Mouse (Mus musculus) left cerebral cortex, postnatal 4 days (tissue): ENCODE data around the gene Zc3h7b. TPM values are rescaled to one million over a fixed set of nuclear protein-coding genes. Genes with fewer than 3 reads are reported as not detected.
A peak's percentile ranks its signal among the peaks of the same experiment; 100 is the strongest.
"Not testable (repeated sequence)": the region's sequence is repeated elsewhere in the genome, so short reads cannot be mapped to it uniquely, and the experiment has no call there.

Experiments
- DNase-seq: peaks from one replicate; pipeline ENCODE4 v3.0.0-alpha.2; 2022
- intact Hi-C: fragments of 180-260 bp; cut with DNase I; formaldehyde crosslinking; loops from one replicate; pipeline ENCODE4 v1.15.1; 2025
- total RNA-seq, 2 experiments: library from RNA; stranded (reverse); gene quantifications; 2 replicates each; pipeline ENCODE4 v1.2.3; 2021

Gene Zc3h7b
- total RNA-seq, result 100 to 1,000 TPM; 219 to 235 TPM

DNA sequence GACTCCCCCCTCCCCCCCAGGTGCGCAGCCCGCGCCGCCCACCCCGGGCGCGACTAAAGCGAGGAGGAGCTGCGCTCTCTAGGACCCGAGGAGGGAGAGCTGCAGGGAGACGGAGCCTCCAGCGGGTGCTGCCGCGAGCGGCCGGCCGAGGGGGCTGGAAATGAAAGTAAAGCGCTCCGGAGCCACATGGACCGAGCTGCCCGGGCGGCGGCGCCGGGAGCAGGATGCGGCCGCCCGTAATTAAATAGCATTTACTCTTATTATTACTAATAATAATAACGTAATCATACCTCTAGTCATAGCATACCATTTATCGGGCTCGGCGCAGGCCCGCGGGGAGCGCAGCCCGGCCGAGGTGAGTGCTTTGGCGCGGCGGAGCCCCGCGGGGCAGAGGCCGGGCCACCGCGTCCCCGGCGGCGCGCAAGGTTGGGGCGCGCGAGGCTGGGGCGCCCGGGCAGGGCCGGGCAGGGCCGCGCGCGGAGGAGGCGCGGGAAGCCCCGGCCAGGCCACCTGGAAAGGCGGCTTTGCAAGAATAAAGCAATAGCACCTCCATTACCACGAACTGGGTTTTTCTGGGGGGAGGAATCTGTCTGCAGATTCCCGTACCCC, at the start of gene Zc3h7b, which contains the start of gene Rangap1:
Gene Zc3h7b (plus strand): TSS at position 66 of the 609 bp plus-strand sequence.
Gene Rangap1 (minus strand): TSS at position 539 of the 609 bp plus-strand sequence.
- DNase-seq, result peak; percentile 75
- intact Hi-C loops, result no loop called here

DNA sequence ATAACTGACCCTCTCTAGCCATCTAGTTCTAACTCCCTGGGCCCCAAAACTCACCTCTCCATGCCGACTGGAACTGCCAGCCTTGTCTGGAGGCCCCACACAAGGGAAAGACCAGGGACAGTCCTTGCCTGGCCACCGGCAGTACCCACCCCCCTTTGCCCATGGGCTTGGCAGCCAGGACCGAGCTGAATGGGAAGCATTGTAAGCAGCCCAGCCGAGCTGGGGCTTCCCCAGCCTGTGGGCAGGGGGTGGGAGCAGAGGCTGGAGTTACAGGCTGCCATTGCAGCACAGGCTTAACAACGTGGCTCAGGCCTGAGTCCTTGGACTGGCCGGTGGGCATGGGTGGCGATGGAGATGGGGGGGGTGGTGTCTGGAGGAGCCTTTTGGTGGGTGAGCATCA, 47.7 kb upstream of the Zc3h7b start, which contains the start of gene Chadl:
Gene Chadl (minus strand): TSS at position 113 of the 400 bp plus-strand sequence.
- intact Hi-C loops, result no loop called here
- DNase-seq, result peak; percentile 63

DNA sequence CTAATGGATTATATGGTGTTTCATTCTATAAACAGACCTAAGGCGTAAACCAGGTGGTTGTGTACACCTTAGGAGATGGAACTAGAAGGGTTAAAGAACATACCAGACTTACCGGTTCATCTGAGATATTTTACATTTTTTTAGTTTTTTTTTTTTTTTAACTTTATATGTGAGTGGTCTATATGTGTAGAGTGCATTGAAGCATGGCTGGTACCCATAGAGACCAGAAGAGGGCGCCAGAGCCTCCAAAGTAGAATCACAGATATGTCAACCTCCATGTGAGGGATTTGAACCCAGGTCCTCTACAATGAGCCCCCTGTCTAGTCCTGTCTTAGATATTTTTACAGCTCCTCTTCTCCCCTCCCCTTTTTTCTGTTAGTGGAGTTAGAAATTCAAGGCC, 47.0 kb upstream of the Zc3h7b start:
- DNase-seq, result no peak
- intact Hi-C loops, result no loop called here

DNA sequence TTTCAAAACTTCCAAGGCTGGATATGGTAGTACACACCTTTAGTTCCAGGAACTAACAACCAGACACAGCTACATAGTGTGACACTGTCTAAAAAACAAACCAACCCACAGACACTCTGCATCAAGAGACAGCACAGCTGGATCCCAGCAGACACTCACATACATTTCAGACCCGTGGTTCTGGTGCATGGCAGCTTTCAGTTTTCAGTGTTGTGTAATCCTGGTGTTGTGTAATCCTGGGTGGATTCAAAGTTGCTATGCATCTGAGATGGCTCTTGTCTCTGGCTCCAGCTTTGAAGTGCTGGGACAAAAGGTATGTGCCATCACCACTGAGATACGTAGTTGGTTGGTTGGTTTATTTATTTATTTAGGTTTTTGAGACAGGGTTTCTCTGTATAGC, 46.3 kb upstream of the Zc3h7b start:
- intact Hi-C loops, result no loop called here
- no peak for DNase-seq

DNA sequence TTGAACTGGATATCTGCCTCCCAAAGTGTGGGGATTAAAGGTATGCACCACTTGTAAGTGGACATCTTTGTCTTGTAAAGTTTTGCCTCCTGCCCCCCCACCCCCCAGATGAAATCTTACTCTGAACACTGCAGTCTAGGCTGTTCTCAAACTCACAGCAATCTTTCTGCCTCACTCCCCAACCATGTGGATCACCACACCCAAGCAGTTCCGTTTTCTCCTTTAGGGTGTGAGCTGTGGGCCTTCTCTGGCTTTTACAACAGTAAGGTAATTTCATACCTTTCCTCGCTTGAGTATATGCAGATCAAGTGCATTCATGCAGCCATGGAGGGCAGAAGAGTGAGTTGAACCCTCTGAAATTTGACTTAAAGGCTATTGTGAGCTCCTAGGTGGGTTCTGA, 44.7 kb upstream of the Zc3h7b start:
- DNase-seq, result no peak
- intact Hi-C loops, result no loop called here

DNA sequence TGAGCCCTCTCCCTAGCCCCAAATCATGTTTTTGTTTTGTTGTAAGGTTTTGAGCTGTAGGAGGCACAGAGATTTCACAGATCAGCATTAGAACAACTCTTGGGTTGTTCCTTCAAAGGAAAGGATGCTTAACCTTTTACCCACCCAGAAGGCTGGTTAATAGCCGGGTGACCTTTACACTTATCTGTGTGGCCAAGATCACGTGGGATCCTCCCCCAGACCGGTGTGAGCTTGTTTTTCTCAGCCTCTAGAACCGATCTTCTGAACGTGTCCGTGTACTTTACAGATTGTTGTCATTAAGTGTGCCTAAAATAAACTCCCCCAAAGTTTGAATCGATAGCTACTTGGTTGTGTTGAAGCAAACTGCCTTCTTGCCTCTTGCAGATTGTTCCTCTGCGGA, 44.3 kb upstream of the Zc3h7b start:
- DNase-seq, result no peak
- intact Hi-C loops, result no loop called here

DNA sequence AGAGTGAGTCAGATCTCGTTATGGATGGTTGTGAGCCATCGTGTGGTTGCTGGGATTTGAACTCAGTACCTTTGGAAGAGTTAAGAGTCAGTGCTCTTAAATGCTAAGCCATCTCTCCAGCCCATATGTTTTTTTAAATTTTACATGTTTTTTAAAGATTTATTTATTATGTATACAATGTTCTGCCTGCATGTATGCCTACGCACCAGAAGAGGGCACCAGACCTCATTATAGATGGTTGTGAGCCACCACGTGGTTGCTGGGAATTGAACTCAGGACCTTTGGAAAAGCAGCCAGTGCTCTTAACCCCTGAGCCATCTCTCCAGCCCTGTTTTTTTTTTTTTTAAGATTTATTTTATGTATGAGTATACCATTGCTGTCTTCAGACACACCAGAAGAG, 43.5 kb upstream of the Zc3h7b start:
- intact Hi-C loops, DNase-seq: not testable (repeated sequence)

DNA sequence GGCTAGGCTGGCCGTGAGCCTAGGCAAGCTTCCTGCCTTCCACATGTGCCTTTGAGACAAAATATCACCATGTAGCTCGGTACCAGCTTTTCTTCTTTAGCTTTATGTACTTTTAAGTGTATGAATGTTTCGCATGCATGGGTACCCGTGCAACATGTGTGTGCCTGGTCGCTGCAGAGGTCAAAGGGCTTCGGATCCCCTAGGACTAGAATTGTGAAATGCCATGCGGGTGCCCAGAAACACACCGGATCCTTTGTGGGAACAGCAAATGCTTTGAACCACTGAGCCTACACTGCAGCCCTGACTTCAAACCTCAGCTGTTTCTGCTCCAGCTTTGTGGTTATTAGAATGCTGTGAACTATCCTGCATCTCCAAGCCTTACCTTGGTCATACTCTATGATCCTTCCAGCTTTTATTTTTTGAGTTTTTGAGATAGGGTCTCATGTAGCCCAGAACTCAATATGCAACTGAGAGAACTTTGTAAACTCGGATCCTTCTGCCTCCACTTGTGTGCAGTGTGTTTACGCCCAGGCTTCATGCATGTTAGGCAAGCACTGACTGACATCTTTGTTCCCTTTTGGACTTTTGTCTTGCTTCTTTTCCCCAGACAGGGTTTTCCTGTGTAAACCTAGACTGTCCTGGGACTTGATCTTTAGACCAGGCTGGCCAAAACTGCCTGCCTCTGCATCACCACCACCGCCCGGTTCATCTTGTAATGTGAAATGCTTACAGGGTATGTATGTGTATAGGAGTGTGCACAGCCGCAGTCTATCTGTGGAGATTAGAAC, 42.4 kb upstream of the Zc3h7b start:
- DNase-seq, result no peak
- intact Hi-C loops, result no loop called here

DNA sequence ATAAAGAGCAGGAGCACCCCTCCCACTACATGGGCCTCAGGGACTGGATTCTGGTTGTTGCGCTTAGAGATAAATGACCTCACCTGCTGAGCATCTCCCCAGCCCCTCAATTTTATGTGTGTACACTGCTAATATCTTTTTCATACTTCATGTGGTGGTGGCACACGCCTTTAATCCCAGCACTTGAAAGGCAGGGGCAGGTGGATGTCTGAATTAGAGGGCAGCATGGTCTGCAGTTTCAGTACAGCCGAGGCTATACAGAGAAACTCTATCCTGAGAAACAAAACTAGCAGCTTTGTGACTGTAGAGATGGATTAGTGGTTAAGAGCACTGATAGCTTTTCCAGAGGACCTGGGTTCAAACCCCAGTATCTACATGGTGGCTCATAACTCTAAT, 41.8 kb upstream of the Zc3h7b start:
- DNase-seq, result no peak
- intact Hi-C loops, result no loop called here

DNA sequence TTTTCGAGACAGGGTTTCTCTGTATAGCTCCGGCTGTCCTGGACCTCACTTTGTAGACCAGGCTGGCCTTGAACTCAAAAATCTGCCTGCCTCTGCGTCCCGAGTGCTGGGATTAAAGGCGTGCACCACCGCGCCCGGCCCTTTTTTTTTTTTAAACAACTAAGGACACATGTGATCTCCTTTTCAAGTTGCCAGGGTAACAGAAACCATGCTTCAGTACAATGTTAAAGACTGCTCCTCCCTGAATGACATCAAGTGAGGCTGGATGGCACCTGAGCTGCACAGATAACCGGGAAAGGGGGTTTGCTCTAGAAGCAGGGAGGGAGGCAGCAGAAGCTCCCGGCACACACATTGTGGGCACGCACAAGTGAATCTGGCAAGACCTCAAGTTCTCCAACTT, 35.9 kb upstream of the Zc3h7b start:
- no peak for DNase-seq
- intact Hi-C loops, result no loop called here

DNA sequence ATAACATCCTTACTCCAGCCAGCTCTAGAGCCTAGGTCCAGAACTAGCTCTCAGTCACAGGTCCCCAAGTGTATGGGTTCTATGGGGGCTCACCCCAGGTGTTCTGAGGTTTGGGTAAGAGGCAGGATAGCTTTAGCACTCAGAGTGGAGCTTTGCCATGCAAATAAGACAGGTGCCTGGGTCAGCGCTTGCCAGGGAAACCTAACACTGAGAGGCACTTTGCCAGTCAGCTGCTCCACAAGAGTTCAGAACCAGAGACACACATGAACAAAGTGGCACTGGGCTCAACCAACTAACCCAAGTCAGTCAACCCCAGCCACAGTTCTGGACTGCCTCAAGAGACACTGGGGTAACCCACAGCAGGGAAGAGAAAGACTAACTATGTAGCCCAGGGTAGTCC, 35.2 kb upstream of the Zc3h7b start:
- intact Hi-C loops, result no loop called here

DNA sequence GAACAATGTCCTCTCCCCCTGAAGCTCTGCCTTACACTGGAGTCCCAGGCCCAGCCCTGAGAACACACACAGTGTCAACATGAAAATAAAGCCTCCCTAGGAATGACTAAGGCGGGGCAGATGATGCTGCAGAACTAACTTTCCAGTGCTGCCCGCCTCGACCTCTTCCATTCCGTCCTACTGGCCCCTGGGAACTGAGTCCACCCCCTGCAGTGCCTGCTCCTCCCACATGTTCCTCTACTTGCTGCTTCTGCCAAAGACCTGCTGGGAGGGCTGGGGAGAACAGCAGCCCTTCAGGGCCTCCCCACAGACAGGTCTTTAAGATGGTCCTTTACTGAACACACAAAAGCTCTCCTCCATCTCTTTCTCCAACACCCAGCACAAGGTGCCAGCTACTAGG, 34.1 kb upstream of the Zc3h7b start:
- intact Hi-C loops, result no loop called here
- no peak for DNase-seq

More for the DNA sequence above, 35.2 kb upstream of the Zc3h7b start:
- no peak for DNase-seq

DNA sequence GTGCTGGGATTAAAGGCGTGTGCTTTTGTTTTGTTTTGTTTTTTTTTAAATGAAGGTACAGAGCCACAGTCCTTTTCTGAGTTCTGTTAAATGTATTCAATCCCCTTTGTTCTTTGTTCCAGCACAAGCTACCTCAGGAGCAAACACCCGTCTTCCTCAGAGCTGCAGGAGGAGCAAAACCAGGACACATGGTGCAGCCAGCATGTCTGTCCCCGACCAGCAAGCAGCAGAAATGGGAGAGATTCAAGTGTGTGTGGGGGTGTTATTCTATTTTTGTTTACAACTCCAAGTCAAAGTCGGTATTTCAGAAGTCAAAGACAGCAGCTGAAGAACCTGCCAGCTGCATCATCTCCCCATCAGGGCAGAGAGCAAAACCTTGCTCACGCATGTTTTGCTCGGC, 31.1 kb upstream of the Zc3h7b start:
- DNase-seq, result no peak
- intact Hi-C loops, result no loop called here

DNA sequence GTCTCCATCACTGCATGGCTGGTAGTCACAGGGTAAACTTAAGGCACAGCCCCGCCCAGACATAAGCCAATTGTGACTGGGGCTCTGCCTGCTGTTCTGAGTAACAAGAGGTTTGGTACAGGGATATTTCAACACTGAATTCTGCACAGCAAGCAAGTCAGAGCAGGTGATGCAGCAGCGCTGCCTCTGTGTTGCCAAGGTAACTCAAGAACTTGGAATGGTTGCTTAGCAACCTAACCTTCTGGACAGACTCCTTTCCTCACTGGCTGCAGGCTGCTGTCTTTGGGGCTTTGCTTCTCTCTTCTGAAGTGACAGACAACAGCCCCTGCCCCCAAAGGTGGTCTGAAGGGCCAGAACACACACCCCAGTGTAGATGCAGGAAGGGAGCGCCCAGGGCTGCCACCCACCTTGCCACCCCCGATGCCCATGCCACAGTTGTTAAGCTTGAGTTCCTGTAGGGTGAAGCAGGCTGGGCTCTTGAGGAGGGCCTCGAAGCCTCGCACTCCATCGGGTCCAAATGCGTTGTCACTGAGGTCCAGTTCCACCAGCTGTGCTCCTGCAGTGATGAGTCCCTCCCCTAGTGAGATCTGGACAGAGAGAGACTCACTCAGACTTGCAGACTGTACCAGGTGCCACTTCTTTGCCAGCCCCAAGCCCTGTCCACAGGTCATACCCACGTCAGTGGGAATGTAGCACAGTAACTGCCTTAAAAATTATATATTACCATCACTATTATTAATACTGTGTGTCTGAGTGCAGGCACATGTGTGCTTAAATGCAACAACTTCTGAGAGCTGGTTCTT, 26.3 kb upstream of the Zc3h7b start:
- intact Hi-C loops, result no loop called here
- DNase-seq, result no peak

DNA sequence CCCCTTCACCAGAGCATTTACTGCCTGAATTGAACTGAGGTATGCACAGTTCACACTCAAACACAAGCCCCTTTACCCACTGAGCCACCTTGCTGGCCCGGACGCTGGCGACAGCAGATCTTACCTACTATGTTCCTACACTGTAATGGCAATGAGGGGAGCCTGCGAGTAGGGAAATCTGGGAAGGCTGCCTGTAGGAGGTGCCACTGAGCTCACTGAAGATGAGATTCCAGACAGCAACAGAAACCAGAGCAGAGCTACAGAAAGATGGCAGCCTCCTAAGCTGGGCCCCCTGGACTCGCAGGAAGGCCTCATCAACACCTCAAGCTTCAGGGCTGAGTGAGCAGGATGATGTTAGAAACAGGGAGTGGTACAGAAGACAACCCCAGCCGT, 25.7 kb upstream of the Zc3h7b start:
- no peak for DNase-seq
- intact Hi-C loops, result no loop called here

DNA sequence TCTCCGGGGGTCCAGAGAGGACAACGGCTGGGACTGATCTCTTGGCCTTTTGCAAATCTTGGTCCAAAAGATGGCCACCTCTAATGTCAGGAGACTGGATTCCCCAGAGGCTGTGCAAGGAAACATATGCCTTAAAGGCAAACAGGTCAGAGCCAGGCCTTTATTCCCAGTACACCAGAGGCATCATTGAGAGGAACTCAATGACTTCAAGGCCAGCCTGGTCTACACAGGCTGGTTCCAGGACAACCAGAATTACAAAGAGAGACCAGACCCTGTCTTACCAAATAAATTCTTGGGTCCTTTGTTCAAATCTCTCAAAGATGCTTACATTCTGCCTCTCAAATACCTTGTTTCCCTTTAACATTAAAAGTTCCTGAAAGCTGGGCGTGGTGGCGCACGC, 22.5 kb upstream of the Zc3h7b start:
- no peak for DNase-seq
- intact Hi-C loops, result no loop called here

DNA sequence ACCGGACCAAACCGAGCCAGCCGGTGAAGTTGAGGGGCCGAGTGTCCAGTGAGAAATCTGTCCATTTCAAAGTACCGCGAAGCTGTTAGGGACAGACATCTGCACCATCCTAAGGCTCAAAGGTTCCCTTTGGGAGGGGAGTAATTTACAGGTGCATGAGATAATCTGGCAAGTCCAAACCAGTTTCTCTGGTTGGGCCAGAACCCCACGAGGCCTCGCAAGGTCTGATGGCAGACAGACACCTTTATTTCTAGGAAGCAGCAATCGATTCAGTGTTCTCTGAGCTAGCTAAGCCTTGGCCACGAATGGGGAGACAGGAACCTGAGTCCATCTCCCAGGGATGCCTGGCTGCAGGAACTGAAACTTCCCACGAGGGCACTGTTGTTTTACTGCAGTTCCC, 21.2 kb upstream of the Zc3h7b start:
- DNase-seq, result no peak
- intact Hi-C loops, result no loop called here

DNA sequence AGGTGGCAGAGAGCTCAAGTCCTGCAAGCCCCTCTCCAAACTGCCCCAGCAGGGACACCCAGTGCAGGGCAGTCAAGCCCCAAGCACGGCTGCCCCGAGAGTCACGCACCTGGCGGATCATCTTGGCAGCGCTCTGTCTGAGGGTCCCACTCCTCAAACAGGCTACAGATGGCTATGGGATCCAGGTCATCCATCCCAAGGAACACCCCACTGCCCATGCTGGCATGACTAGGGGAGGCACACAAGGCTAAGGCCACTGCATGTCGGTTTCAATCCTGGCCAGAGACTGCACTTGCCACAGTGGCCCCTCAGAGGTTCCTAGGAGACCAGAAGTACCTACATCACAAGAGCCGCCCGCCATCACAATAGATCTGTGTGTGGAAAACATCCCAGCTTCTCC, 18.9 kb upstream of the Zc3h7b start:
- DNase-seq, result no peak
- intact Hi-C loops, result no loop called here

DNA sequence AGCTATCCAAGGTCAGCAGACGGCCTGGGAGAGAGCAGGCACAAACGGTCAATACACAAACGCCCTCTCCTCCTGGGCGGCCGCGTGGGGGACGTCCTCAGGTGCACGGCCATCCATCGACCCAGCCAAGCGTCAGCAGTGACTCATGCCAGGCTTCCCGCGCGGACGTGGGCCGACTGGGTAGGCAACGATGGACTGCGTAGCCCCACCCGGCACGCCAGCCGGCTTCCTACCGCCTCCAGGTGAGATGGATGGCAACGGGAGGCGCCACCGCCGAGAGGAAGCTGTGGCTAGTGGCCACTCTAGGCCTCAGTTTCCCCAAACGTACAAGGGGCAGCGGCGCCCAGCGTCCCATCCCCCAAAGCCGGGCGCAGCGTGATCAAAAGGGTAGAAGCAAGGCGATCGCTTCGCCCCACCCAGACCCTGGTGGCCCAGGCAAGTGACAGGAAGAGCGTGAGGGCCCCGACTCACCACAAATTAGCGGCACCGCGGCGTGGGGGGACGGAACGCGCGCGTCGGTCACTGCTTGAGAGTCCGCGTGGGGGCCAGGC, 15.5 kb upstream of the Zc3h7b start:
- intact Hi-C loops, result no loop called here
- peak; percentile 39 for DNase-seq

DNA sequence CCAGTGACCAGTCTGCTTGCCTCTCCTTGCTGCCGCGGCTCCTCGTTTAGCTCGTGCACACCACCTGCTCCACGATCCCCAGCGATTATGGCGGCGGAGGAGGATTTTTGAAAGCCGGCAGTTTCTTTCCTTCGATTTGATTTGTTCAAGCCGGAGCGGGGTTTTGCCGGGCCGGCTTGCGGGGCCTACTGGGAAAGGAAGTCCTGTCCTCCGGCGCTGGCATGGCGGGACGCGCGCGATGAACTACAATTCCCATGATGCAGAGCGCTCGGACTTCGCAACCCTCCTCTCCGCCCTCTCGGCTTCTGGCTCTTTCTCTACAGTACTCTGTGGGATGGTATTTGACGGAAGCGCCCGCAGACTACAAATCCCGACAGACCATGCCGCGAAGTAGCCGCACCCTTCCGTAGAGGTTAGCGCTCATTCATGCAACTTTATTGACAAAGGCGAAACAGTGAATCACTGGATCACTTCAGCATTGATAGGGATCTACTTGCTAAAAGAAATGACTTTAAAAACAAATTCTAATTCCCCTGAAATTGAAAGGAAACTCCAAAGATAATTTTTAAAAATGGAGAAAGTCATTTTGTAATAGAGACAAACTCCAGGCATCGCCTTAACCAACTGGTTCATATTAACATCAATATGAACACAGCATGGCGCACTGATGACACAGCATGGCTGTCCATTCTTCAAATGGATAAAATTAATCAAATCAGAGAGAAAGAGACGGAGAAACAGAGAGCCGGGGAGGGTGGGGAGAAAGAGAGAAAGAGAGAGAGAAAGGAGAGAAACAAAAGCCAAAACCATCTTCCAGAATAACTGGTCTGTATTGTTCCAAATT, 14.8 kb upstream of the Zc3h7b start:
- intact Hi-C loops, result no loop called here
- peak; percentile 98 for DNase-seq
